Mouse (Mus musculus): ENCODE measurements at regions not wholly inside any gene's neighbourhood (a gene's known extent, or its start where the extent isn't known, plus 50 kb on each side); places are given as distances from the start of the nearest gene placed in this dataset.

DNA sequence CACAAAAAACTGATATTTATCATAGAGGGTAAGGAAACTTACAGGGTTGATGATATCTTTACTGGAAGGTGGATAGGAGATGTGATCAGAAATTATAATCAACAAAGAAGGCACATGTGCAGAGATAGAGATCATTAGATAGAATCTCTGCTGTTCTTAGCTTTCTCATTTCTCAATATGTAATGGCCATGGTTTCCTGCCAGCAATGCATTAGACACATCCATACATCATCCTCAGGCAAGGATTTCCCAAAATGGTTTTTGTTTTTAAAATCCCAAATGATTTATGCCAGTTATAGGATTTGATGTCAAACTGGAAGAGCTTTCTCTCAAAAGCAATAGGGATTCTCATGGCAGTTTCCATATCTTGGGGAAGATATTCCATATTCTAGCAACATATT lies 52.0 kb upstream of the C030005K15Rik start:
- DNase-seq (ENCODE audit: low spot score), result no peak

DNA sequence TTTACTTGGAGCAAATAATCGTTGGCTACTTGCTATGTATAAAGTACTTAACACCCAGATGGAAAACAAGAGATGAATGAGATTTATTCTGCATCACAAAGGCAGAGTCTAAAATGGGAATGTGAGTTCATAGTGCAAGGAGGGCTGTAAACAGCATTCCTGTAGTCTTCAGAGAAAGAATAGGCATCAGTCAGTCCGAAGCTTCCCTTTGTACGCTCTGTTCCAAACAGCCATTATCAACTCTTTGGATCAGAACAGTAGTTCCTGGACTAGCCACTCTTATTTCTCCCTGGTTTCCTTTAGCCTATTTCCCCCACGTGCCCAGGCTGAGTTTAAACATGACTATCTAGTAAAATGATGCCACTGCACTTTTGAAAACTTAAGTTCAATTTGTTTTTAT lies 52.8 kb upstream of the C030005K15Rik start:
- DNase-seq (ENCODE audit: low spot score), result no peak

DNA sequence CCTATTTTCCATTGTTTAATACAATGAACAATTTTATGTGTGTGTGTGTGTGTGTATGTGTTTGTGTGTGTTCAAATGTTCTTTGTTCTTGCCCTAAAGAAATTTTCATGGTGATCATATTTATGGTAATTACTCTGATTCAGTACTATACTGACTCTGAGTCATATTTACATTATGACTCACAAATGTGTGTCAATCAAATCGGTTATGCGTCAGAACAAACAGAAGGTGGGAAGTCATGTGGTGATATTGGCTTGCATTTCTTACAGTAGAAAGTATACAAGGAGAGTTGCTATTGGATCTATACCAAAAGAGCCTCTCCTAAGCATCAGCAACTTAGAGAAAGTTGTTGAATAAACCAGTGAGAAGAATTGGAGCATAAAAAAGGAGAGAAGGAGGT lies 67.2 kb upstream of the C030005K15Rik start:
- no peak for DNase-seq (ENCODE audit: low spot score)

DNA sequence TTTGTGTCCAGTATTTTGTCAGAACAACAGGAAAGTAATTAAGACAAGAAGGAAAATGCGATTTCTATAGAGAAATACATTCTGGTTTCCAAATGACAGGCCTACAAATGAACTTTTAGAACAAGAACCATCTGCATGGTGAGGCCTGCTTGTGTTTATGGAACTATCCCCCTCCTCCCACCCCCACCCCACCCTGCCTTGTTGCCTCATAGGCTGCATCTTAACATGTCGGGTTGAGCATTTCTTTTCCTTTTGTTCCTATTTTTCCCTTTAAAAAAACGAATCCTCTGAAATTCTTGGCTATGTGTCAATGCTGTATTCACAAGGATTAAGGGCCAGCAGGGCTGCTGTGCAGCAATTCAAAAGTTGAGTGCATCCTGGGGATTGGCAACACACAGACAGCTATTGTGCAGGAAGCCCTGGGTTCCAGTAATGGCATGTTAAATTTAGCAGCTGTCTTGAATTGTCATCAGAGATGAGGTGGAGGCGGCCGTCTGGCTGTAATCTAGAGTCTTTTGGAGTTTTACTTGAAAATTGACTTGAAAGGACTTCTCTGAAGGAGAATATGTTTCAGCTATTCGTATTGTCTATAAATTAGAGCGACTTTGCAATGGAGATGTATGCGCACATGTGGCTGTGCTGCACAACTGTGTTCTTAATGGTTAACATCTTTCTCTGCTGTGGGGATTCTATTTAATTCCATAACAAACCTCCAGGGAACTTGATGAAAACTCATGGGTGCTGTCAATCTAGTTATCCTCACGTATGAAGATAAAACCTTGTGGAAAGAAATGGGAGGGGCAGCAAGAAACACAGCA lies 75.1 kb upstream of the C030005K15Rik start:
- no peak for DNase-seq (ENCODE audit: low spot score)

DNA sequence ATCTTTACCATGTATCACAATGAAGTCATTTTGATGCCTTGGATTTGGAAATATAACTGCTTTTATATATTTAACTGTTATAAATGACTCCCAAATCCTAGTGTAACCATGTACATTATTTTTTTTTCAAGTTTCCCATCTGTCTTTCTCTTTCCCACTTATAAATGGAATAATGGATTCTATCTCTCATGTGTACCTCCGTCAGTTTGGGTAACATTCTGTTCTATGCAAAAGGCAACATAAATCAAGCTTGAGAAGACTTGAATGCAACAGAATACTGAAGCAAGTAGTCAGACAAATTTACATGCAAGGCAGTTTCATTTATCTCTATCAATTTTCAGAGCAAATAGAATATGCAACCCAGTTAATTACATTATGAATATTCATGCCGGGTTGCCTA lies 81.4 kb upstream of the C030005K15Rik start:
- no peak for DNase-seq (ENCODE audit: low spot score)

DNA sequence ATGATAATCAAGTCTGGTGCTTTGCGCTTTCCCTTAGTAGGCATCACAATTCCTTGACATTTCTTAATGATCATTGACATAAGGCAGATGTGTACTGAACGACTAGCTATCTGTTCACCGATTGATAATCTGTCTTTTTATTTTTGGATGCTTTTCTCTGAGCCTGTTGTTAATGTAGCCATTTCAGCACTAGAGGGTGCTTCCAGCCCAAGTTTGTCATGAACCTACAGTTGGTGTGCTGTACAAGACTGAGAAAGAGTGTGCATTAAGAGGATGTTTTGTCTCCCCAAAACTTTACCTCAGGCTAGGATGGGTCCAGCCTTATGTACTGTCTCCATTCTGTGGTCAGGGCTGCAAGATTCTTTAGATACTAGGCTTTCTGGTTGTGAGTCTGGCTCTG lies 116.0 kb upstream of the C030005K15Rik start:
- DNase-seq (ENCODE audit: low spot score), result no peak

DNA sequence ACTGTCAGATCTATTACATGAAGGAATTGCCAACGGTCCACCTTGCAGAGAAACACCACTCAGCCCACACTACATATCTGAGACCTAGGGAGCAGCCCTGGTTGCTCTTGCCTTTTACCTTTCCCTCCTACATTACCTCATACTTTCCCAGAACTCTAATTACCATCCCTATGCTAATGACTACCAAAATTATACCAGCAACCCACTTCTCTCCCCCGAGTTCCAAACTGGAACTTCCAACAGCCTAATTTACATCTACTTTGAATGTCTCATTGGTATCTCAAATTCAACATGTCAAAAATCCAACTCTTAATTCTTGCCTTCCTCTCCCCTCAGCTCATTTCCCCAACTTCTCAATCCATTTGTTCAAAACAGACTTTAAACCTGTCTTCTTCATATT lies 124.9 kb upstream of the C030005K15Rik start:
- DNase-seq (ENCODE audit: low spot score), result no peak

DNA sequence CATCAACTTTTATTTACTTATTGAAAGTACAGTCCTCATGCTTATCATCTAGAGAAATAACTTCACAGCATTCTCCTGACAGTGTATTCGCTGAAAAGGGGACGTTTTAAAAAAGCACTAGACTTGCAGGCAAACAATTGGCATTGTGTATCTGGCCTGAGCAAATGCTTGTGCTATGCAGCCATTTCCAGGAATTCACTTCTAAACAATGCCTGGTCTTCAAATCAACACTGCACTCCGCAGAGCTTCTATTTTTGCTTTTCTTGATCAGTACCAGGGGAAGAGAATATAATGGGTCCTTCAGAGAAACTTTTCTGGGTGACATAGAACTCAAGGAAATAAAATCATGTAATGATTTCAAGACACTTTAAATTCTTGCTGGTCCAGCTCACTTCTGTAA lies 150.5 kb upstream of the C030005K15Rik start:
- DNase-seq (ENCODE audit: low spot score), result no peak

DNA sequence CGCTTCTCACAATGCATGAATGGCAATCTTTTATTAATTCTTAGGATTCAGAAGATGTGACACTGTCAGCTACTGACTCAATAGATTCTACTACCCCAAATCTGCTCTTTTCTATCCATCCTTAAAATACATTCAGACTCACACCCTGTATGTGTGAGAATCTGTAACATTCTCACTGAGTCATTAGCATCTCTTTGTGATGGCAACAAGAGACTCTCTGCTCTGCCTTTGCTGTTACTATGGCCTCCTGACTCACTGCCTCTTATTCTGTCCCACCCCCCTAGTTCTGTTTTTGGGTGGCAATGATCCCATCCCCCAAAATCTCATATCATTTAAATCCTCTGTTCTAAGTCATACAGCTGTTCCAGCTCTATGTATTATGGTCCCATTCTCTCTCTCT lies 159.5 kb upstream of the C030005K15Rik start:
- no peak for DNase-seq (ENCODE audit: low spot score)

DNA sequence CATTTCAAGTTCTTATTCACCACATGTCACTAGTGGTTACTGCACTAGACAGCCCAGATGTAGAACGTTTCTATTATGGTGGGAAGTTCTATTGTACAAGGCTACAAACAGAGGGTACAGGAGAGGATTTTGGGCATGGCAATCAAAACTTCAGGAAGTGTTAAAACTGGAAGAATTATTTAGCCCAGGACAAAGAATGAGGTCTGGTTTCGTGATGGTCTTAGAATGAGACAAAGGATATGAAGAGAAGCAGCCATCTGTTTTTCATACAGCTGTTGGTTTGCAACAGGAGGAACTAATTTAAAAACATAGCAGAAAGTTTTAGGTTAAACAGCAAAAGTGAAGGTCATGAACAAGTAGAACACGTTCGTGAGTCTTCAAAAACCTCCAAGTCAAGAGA lies 179.2 kb upstream of the C030005K15Rik start:
- DNase-seq (ENCODE audit: low spot score), result no peak

DNA sequence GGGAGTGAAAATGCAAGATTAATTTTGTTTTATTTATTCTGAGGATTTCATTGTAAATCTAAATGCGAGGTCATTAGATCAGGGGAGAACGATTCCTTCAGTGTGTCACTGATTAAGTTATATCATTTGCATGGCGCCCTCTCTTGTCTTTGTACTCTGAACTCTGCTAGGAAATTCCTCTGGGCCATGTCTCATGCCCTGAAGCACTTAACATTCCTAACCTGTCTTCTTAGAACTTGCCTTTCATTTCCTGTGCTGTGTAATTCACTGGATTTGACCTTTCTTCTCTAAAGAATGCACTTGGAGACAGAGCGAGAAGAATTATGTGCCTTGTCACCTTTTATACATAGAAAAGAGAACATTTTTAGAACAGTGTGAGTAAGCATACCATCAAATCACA lies 199.0 kb upstream of the C030005K15Rik start:
- DNase-seq (ENCODE audit: low spot score), result no peak

DNA sequence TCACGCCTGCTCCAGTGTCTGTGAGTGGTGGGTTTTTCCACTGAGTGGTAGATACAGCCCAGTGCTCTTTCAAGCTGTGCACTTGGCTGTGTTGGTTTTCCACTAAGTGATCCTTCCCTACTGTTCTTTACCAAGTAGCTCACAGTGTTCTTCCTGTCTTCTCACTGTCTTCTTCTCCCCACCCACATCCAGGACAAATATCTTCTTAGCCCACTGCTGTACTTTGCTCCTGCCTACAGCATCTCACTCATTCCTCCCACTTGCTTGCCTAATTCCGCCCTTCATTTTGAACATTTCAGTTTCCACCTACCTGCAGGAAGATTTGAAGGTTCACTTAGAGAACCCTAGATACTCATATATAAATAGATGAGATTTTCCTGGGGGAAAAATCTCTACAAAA lies 213.8 kb upstream of the C030005K15Rik start:
- no peak for DNase-seq (ENCODE audit: low spot score)

DNA sequence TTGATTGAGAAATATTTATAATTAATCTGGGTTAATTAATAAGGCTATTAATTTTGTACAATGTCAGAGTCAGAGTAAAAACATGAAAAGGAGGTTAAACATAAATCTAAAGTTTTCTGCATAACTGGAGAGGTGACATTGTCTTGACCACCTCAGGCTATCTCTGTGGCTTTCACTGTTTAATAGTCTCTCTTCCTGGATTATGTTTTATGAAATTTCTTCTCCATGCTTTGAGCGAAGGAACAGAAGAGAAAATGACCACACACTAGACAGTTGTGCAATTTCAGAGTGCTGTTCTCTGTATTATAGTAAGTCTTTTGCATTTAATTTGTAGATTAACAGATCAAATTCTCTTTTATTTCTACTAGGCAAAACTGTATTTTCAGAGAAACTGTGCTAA lies 239.3 kb upstream of the C030005K15Rik start:
- DNase-seq (ENCODE audit: low spot score), result no peak

DNA sequence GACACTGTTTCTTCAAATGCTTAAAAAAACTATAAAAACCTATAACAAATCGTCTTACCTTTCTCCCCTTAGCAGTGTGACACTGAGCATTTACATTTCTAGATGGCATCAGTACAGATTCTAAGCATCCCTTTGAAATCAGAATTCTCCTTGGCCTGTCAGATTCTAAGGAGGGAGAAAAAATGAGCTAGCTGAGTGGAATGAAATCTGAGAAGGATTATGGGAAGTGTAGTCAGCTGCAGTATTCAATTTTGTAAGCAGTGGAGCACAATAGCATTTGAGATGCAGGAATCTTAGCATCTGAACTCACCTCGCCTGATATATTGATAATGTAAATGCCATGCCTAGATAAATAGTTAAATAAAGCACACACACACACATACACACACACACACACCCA lies 240.4 kb upstream of the C030005K15Rik start:
- DNase-seq (ENCODE audit: low spot score), result no peak

DNA sequence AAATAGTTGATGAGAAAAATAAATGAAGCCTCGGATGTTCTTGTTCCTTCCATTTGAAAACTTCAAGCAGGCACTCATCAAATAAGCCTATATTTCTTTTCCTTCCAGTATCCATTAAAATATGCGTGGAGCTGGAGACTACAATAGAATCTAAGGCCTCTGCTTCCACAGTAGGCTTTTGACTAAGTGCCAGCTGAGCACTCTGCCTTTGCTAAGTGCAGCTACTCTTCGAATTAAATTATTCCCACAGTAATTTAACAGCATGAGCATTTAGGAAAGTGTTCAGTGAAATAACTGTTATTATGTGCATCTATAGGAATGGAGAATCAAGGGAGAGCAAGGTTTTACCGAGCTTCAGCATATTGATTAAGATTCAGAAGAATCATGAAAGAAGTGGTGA lies 280.5 kb upstream of the C030005K15Rik start:
- no peak for DNase-seq (ENCODE audit: low spot score)

DNA sequence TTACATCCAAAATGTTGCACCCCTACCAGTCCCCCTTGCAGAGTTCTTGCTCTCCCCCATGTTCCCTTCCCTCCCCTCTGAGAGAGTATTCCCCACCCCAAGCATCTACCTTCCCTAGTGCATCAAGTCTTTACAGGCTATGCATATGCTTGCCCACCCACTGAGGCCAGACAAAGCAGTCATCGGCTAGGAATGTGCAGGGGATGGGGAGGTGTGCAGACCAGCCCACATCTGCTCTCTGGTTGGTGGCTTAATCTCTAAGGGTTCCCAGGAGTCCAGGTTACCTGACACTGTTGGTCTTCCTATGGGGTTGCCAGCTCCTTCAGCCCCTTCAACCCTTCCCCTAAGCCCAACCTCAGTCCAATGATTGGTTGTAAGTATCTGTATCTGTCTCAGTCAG lies 281.8 kb upstream of the C030005K15Rik start:
- DNase-seq (ENCODE audit: low spot score), result no peak

DNA sequence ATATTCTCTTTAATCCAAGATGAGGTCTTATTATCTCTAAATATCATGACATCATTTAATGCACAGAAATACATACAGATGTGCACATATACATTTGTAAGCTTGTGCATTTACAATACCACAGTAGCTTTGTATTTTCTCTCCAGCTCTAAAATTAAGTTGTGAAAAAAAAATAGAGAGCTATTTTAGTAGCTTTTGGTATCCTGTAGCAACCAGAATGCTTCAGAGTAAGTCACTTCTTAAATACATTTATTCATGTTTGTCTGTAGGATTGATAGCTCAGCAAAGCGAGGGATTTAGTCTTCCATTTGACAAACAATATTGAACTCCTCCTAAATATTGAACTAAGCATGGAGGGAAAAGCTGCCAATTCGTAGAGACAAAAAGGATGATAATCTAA lies 286.4 kb upstream of the C030005K15Rik start:
- DNase-seq (ENCODE audit: low spot score), result no peak

DNA sequence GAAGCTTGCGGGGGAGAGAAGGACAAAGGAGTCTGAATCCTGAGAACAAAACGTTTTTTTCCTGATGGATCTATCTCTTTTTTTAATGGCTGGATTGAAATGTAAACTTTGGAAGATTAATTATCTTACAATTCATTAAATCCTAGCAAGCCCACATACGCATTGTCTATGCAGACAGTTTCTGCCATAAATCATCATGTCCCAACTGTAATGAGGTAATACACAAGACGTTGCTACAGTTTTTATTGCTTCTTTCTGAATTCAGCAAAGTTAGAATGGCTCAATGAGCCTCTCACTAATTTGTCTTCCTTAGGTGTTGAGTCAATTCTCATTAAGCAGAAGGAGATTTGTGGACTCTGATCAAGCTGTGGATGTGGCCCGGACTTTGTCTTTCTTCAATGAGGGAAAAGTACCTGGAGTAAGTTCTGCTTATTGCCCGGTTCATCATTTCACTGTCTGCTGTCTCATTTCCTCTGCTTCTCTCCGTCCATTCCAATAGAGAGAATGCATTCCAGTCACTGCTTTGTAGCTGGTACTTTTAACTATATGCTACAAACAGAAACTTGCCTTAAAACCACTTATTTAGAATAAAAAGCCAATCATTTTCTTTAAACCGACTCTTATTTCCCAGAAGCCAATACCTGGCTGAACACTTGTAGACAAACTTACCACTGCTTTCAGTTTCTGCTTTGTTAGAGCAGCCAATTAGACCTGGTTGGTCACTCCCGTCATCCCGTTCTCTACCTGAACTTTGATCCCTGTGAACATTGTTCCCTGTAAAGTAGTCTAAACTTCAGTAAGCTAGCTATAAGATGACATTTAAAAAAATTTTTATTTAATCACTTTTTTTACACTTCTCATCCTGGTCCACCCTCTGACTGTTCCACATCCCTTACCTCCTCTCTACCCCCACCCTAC lies 288.7 kb upstream of the C030005K15Rik start:
- DNase-seq (ENCODE audit: low spot score), result no peak

DNA sequence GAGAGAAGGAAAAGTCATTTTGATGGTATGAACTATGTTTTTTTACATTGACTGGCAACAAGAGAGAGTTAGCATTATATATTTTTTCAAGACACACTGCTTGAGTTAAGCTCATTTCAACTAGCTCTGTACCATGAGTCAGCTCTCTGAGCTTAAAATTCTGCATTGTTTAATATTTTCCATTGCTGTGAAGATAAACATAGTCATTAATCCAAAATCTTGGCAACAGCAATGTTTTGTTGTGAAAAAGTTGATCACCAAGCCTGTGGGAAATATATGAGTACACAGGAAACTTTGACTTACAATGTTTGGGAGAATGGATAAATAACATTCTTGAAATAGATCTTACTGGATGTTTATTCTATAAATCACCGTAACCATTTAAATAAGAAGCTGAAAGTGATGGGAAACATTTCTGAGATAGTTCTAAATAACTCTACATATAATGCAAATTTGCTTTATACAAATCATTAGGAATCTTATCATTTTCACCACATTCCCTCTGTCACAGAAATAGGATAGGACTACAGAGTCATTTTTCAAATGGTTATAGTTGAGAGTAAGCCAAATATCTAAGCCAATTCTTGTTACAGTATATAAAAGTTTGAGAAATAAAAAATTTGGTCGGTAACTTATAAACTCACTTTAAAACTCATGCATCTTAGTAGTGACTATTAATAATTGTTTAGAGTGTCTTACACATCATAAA lies 290.2 kb upstream of the C030005K15Rik start:
- DNase-seq (ENCODE audit: low spot score), result no peak

DNA sequence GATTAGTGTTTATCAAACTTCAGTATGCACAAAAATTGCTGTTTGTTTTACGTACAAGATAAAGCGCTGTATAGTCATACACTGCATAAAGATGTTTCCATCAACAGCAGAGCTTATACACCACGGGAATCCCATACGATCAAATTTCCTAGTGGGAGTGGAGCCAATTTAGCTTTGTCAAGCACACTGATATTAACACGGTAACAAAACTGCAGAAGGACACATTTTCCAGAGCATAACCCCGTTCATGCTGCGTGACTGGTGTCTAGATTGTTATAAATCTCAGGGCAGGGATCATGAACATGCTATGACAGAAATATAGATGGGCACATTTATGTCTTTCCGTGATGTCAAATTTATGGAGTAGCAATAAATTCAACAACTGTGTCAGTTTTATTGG lies 302.6 kb upstream of the C030005K15Rik start:
- no peak for DNase-seq (ENCODE audit: low spot score)

DNA sequence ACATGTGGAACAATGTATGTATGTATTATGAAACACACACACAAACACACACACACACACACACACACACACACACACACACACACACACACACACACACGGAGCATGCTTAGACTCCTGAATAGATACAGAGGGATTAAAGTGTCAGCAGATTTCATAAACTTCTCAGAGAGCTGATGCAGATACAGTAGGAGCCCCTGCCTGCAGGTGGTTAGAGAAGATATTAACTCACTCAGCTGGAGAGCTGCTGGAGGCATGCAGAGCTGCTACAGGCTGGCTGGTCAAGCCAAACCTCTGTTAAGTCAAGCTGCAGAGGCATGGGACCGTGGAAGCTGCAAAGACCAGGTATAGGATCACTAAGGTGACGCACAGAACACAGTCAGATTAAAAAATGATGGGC lies 303.1 kb upstream of the C030005K15Rik start:
- DNase-seq (ENCODE audit: low spot score), result no peak

DNA sequence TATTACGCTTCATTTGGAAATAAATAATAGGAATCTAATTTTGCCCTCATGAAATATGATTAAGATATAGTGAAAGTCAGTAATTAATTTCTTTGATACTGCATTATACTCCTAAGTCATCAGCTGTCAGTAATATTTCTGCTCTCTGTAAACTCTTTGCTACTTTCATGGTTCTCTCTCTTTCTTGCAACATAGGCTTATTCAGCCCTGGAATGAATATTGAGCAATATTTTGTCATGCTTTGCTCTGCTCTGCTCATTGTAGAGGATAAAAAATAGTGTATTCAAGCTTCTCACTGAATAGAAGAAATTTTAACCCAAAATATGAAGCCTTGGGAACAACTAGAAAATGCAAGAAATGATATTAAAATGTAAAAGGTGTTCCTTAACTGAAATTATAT lies 306.1 kb upstream of the C030005K15Rik start:
- DNase-seq (ENCODE audit: low spot score), result no peak

DNA sequence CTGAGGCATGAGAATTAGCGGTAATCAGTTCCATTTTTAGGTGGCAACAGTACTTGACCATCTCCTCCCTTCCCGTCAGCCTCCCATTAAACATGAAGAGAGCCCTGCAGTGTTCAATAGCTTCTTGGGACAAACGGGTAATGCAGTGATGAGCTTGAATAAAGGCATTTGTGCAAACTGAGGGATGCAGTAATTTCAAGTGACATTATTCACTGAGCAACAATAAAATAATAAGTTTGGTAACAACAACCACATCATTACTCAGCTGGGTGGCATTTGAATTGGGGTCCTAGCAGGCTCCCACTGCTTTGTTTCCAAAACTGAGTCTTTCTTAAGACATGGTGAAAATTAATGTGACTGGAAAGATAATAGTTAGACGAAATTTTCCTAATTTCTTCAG lies 315.2 kb upstream of the C030005K15Rik start:
- no peak for DNase-seq (ENCODE audit: low spot score)

All from ovary, adult 18-20 months (tissue).